Mouse (Mus musculus): ENCODE data around the gene Olfr744. TPM values are rescaled to one million over a fixed set of nuclear protein-coding genes. Genes with fewer than 3 reads are reported as not detected.
"Not testable (repeated sequence)": the region's sequence is repeated elsewhere in the genome, so short reads cannot be mapped to it uniquely, and the experiment has no call there.

Olfr744 gene
- not detected in 2 replicates for polyA plus RNA-seq (2015; fragmentation: Nextera tagmentation; extraction: Ambion mirVana)

DNA sequence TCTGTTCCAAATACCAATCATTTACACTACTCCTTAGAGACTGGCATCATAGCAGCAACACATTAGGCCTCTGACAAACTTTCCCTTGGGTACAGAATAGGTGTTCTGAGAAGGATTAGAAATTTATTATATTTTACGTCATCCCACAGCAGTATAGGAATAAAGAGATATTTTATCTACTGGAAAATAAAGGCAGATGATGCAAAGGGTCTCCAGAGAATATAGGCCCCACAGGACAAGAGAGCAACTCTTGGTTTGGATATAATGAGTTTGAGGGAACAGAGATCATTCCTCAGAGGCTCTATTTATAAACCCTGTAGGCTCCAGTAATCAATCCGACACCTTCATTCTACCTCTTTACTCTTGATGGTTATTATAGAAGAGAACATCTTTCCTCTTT, at the start of gene Olfr744:
Gene Olfr744, plus strand, starts transcription at position 301 of the 400 bp plus-strand sequence.
- Histone ChIP-seq H3K36me3 (ENCODE audit: control insufficient read depth, insufficient read depth) (no peaks in the 10 kb centered on the region), H3K4me2 (replicated peaks; ENCODE audit: low read depth) (no peak within 1 kb of the TSS), H3K27ac (ENCODE audit: low read depth, low read length) (no peak within 1 kb of the TSS), H3K27me3 (replicated peaks; ENCODE audit: control insufficient read depth, insufficient read depth, low read length) (no peaks in the 10 kb centered on the region), H3K4me3 (ENCODE audit: low read depth, low read length) (no peak within 1 kb of the TSS), H3K4me1 (replicated peaks; ENCODE audit: control insufficient read depth, insufficient read depth, low read length) (no peaks in the 10 kb centered on the region), H3K9me3 (ENCODE audit: control insufficient read depth) (no peaks in the 10 kb centered on the region), H3K9ac (ENCODE audit: low read depth, low read length) (no peak within 1 kb of the TSS)
- 94% methylated on average over 2 of the region's 2 CpGs for WGBS
- ATAC-seq: no peak
- no peak for TF ChIP-seq CTCF (IDR thresholded peaks at IDR 0.05; ENCODE audit: low read depth)

DNA sequence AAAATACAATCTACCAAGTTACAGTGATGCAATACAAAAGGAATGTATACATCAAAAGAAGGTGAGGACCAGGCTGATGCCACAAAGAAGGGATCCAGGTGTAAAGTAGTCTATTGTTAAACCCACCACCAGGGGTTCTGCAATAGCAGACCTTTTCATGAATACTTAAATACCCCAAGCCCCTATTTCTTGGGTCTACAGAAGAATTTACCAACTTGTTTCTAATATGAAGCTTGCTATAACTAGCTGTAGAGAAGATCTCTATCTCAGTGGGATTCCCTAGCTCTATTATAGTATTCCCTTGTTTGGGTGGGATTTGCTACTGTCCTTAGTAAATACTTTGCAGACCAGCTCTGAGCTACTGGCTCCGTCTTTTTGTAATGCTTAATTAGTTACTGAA, 41.6 kb upstream of the Olfr744 start:
- H3K27ac ChIP-seq (ENCODE audit: low read depth, low read length); H3K4me3 ChIP-seq (ENCODE audit: low read depth, low read length); H3K27me3 ChIP-seq (replicated peaks; ENCODE audit: control insufficient read depth, insufficient read depth, low read length); H3K4me1 ChIP-seq (replicated peaks; ENCODE audit: control insufficient read depth, insufficient read depth, low read length); ATAC-seq; H3K36me3 ChIP-seq (ENCODE audit: control insufficient read depth, insufficient read depth); H3K4me2 ChIP-seq (replicated peaks; ENCODE audit: low read depth); H3K9ac ChIP-seq (ENCODE audit: low read depth, low read length); H3K9me3 ChIP-seq (ENCODE audit: control insufficient read depth): not testable (repeated sequence)
- 72% methylated on average over 1 of the region's 1 CpGs for WGBS

DNA sequence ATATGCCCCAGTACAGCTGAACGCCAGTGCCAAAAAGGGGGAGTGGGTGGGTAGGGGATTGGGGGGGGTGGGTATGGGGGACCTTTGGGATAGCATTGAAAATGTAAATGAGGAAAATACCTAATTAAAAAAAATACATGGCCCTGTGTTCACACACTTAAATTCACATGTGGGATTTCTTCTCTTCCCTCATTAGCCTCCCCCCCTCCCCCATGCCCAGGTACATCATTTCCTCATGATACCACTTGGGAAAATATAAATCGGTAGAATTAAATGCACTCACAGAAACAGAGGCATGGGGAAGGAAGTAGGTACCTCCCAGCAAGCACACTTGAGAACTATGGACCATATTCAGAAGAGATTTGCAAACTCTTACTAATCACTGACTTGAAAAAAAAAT, 24.4 kb downstream of the Olfr744 start, which contains the start of gene Olfr745:
Gene Olfr745, plus strand, starts transcription at position 301 of the 400 bp plus-strand sequence.
- no peaks in the 10 kb centered on the region for H3K4me1 ChIP-seq (replicated peaks; ENCODE audit: control insufficient read depth, insufficient read depth, low read length)
- no peak for ATAC-seq
- no peaks in the 10 kb centered on the region for H3K36me3 ChIP-seq (ENCODE audit: control insufficient read depth, insufficient read depth)
- no peaks in the 10 kb centered on the region for H3K9me3 ChIP-seq (ENCODE audit: control insufficient read depth)
- H3K27me3 ChIP-seq (replicated peaks; ENCODE audit: control insufficient read depth, insufficient read depth, low read length): no peaks in the 10 kb centered on the region
- H3K27ac ChIP-seq (ENCODE audit: low read depth, low read length): no peak within 1 kb of the TSS
- WGBS: 82% methylated on average over 2 of the region's 2 CpGs
- H3K4me2 ChIP-seq (replicated peaks; ENCODE audit: low read depth): no peak within 1 kb of the TSS
- no peak for TF ChIP-seq CTCF (IDR thresholded peaks at IDR 0.05; ENCODE audit: low read depth)
- no peak within 1 kb of the TSS for H3K9ac ChIP-seq (ENCODE audit: low read depth, low read length)
- no peak within 1 kb of the TSS for H3K4me3 ChIP-seq (ENCODE audit: low read depth, low read length)

DNA sequence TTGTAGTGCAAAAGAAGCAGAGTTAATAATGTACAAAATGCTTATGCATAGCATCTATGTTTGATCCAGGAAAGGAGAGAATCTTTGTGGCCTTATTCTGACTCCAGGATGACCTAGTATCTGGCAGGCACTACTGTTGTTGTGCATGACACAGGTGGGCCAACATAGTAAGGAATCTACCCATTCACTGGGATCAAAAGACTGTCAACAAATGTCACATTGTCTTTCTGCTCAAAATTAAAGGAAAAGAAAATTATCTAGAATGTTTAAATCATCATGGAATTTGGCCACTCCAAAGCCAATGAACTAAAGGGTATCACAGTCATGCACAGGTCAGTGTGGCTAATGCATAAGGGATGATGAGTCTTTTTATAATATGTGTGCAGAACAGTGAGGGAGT, 32.1 kb downstream of the Olfr744 start, which contains the start of gene Olfr746:
Gene Olfr746, plus strand, starts transcription at position 301 of the 400 bp plus-strand sequence.
- Histone ChIP-seq H3K4me2 (replicated peaks; ENCODE audit: low read depth) (no peak within 1 kb of the TSS), H3K4me1 (replicated peaks; ENCODE audit: control insufficient read depth, insufficient read depth, low read length) (no peaks in the 10 kb centered on the region), H3K9ac (ENCODE audit: low read depth, low read length) (no peak within 1 kb of the TSS), H3K27ac (ENCODE audit: low read depth, low read length) (no peak within 1 kb of the TSS), H3K36me3 (ENCODE audit: control insufficient read depth, insufficient read depth) (no peaks in the 10 kb centered on the region), H3K27me3 (replicated peaks; ENCODE audit: control insufficient read depth, insufficient read depth, low read length) (no peaks in the 10 kb centered on the region), H3K9me3 (ENCODE audit: control insufficient read depth) (no peaks in the 10 kb centered on the region), H3K4me3 (ENCODE audit: low read depth, low read length) (no peak within 1 kb of the TSS)
- no peak for TF ChIP-seq CTCF (IDR thresholded peaks at IDR 0.05; ENCODE audit: low read depth)
- no peak for ATAC-seq

Other genes starting within 250 kb of the Olfr744 start
- gene Olfr736, start 233.7 kb upstream of the Olfr744 start, polyA plus RNA-seq (2015; fragmentation: Nextera tagmentation; extraction: Ambion mirVana): not detected in 2 replicates
- gene Olfr738, start 207.3 kb upstream of the Olfr744 start, polyA plus RNA-seq (2015; fragmentation: Nextera tagmentation; extraction: Ambion mirVana): not detected in 2 replicates
- gene Olfr739, start 196.3 kb upstream of the Olfr744 start, polyA plus RNA-seq (2015; fragmentation: Nextera tagmentation; extraction: Ambion mirVana): not detected in 2 replicates
- gene Olfr740, start 169.3 kb upstream of the Olfr744 start, polyA plus RNA-seq (2015; fragmentation: Nextera tagmentation; extraction: Ambion mirVana): not detected in 2 replicates
- not detected in 2 replicates for gene Olfr741, start 142.1 kb upstream of the Olfr744 start, polyA plus RNA-seq (2015; fragmentation: Nextera tagmentation; extraction: Ambion mirVana)
- not detected in 2 replicates for gene Olfr742, start 111.3 kb upstream of the Olfr744 start, polyA plus RNA-seq (2015; fragmentation: Nextera tagmentation; extraction: Ambion mirVana)
- not detected in 2 replicates for gene Olfr743, start 93.0 kb upstream of the Olfr744 start, polyA plus RNA-seq (2015; fragmentation: Nextera tagmentation; extraction: Ambion mirVana)
- not detected in 2 replicates for gene Olfr745, start 24.5 kb downstream of the Olfr744 start, polyA plus RNA-seq (2015; fragmentation: Nextera tagmentation; extraction: Ambion mirVana)
- gene Olfr746, start 32.2 kb downstream of the Olfr744 start, polyA plus RNA-seq (2015; fragmentation: Nextera tagmentation; extraction: Ambion mirVana): not detected in 2 replicates
- not detected in 2 replicates for gene Olfr747, start 78.3 kb downstream of the Olfr744 start, polyA plus RNA-seq (2015; fragmentation: Nextera tagmentation; extraction: Ambion mirVana)
- gene Olfr748, start 92.5 kb downstream of the Olfr744 start, polyA plus RNA-seq (2015; fragmentation: Nextera tagmentation; extraction: Ambion mirVana): not detected in 2 replicates
- gene Olfr749, start 130.2 kb downstream of the Olfr744 start, polyA plus RNA-seq (2015; fragmentation: Nextera tagmentation; extraction: Ambion mirVana): not detected in 2 replicates
- gene Ttc5, start 170.6 kb downstream of the Olfr744 start, polyA plus RNA-seq (2015; fragmentation: Nextera tagmentation; extraction: Ambion mirVana): 30.5 and 31.0 TPM in 2 replicates
- gene Ccnb1ip1, start 192.9 kb downstream of the Olfr744 start, polyA plus RNA-seq (2015; fragmentation: Nextera tagmentation; extraction: Ambion mirVana): not detected in 2 replicates
- gene Parp2, start 193.0 kb downstream of the Olfr744 start, polyA plus RNA-seq (2015; fragmentation: Nextera tagmentation; extraction: Ambion mirVana): 35.4 and 36.7 TPM in 2 replicates